Mouse (Mus musculus): Measurements from ENCODE around the gene Lcp1.

Gene Lcp1

DNA sequence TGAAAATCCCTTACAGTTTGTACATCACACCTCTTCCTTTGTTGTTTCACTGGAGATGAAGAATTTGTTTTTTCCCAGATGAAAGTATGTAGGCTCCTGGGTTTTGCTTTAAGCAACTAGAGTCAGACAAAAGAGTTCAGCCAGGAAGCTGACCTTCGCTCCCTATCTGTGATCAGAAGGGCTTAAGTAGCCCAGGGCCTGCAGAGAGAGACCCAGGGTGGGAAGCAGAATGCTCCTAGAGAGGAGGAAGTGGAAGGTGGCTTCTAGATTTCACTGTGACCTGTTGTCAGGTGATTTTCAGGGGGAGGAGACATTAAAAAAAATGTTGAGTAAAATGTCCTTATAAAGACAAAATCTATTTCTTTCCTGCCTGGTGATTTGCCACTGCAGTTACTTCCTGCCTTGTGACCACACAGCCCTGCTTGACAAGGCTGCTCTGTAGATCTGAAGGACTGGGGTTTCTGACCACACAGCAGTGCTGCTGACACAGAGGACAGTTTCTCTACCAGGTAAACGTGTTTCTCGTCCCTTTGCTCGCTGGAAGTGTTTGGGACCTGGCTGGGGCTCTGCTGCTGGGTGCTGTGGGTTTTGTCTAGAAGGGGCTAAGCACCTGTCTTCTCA is 45.6 kb downstream of the Lcp1 start:
- DNase-seq (ENCODE audit: low spot score), result no peak

GRCm38 (mm10) chr14:75177400-75177799 is 46.5 kb downstream of the Lcp1 start:
- no peak for DNase-seq (ENCODE audit: low spot score)

DNA sequence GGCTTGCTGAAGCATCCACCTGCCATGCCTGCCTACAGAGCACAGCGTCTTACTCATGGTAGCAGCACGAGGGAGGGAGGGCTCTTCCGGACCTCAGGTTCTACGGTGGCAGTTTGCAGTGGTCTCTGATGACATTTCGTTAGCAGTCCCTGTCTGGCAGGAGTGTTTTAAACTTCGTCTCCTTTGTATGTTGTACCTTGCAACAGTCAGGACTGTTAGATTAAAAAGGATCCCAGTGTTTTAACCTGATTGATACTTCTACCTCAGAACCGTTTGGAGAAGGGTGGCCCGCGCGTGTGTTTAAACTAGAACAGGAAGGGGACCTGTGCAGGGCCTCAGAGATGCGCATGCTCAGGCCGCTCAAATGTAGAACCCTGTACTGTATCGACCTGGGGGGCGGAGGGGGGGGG is 47.5 kb downstream of the Lcp1 start:
- no peak for DNase-seq (ENCODE audit: low spot score)

DNA sequence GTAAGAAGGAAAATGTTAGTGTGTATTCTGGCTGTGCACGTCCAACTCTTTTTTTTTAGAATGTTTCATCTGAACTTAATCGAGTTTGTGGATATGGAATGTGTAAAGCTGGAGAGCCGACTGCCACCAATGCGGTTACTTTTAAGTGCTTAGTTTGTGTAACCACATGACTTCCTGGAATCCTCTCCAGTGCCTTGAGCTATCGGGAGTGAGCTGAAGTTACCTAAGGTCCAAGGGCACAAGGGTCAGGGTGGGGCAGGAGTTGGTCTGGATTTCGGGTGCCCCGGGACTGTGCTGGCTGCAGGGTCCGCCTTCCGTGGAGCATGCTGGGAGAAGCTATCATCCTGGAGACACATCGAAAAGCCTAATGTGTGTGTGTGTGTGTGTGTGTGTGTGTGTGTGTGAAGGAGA is 47.9 kb downstream of the Lcp1 start:
- no peak for DNase-seq (ENCODE audit: low spot score)

DNA sequence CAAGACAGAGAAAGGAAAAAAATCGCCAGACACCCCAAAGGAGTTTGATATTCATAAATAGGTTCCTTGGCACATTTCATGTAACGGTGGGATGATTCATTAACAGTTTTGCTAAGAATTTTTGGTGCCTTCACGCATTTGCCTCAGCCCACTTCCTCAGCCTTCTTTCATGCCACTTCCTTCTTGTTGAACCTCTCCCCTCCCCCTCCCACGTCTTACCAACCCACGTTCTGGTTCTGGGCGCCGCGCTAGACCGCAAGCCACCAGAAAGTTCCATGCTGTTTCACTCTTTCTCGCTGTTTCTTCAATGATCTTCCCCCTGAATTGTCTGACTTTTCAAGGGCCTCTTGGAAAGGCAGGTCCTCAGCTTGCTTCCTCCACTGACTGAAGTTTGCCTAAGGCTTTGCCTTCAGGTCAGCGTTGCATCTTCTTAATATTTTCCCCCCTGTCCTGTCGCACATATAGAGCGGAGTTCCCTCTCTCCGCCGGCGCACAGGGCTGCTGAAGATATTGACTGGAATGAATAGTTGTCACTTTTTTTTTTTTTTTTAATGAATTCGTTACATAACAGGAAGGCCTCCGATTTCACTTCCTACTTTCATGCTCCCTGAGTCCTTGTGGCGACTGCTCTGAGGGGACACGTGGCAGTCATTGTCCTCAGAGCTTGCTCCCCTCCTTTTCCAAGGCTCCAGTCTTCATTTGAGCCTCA is 48.5 kb downstream of the Lcp1 start:
- DNase-seq (ENCODE audit: low spot score), result no peak

- no peak for DNase-seq (ENCODE audit: low spot score)
Observed at GRCm38 (mm10) chr14:75180551-75180978, 49.7 kb downstream of the Lcp1 start.

- no peak for DNase-seq (ENCODE audit: low spot score)
Observed at GRCm38 (mm10) chr14:75181062-75181935, 50.4 kb downstream of the Lcp1 start.

DNA sequence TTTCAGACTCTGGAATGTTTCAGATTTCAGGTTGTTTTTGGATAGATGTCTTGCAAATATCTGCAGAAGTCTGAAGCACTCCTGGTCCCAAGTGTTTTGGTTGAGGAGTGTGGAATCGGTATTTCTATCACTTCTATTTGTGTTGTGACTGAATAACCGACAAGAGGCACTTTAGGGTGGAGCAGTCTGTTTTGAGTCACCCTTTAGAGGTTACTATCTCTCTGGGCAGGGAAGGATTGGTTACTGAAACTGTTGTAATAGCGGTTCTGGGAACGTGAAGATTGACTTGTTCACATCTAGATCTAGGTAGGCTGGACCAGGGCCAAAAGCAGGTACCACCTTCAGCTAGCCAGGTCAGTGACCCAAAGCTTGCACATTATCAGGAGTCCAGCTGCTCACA is 51.5 kb downstream of the Lcp1 start:
- no peak for DNase-seq (ENCODE audit: low spot score)

GRCm38 (mm10) chr14:75182831-75183230 is 51.9 kb downstream of the Lcp1 start:
- no peak for DNase-seq (ENCODE audit: low spot score)

- no peak for DNase-seq (ENCODE audit: low spot score)
Observed at GRCm38 (mm10) chr14:75184069-75184790, 53.3 kb downstream of the Lcp1 start.

GRCm38 (mm10) chr14:75185796-75186594 is 55.1 kb downstream of the Lcp1 start:
- DNase-seq (ENCODE audit: low spot score), result no peak

GRCm38 (mm10) chr14:75186858-75187415 is 56.0 kb downstream of the Lcp1 start:
- DNase-seq (ENCODE audit: low spot score), result no peak

- DNase-seq (ENCODE audit: low spot score), result no peak
Observed at GRCm38 (mm10) chr14:75188521-75188920, 57.6 kb downstream of the Lcp1 start.

- no peak for DNase-seq (ENCODE audit: low spot score)
Observed at GRCm38 (mm10) chr14:75189031-75189430, 58.1 kb downstream of the Lcp1 start.

GRCm38 (mm10) chr14:75190683-75191082 is 59.8 kb downstream of the Lcp1 start:
- DNase-seq (ENCODE audit: low spot score), result no peak

DNA sequence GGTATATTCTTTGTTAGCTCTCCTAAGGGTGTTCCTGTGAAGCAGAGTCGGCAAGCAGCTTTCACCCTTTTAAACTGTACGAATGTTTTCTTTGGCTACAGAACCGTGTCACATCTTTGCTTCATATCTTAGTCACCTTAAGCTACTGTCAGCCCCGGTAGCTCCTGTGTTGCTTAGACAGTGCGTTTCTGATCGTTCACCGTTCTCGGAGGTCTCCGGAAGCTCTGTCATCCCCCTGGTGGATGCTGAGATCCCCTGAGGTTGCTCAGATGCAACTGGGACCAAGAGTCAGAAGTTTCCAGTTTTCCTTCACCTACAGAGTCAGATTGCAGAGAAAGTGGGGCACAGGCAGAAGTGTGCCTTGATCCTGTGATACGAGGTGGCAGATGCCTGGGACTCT is 61.5 kb downstream of the Lcp1 start:
- DNase-seq (ENCODE audit: low spot score), result no peak

GRCm38 (mm10) chr14:75192858-75193257 is 62.0 kb downstream of the Lcp1 start:
- DNase-seq (ENCODE audit: low spot score), result no peak

DNA sequence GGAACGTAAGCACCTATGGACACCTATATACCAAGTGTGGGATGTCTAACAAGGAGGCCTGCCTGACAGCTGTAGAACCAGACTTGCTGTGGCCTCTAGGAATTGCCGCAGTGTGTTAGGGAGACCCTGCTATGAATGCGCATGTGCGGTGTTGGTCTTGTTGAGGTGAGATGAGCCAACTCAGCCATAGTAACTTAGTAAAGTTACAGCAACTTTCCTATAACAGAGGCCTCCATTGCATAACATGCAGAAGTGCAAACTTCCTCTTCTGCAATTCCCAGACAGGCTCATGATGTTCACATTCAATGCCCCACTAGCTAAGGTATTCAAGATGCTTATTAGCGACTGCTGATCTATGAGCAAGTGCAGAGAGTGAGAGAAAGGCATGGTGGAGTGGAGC is 64.6 kb downstream of the Lcp1 start:
- DNase-seq (ENCODE audit: low spot score), result no peak

- DNase-seq (ENCODE audit: low spot score), result no peak
Observed at GRCm38 (mm10) chr14:75197027-75197426, 66.1 kb downstream of the Lcp1 start.

DNA sequence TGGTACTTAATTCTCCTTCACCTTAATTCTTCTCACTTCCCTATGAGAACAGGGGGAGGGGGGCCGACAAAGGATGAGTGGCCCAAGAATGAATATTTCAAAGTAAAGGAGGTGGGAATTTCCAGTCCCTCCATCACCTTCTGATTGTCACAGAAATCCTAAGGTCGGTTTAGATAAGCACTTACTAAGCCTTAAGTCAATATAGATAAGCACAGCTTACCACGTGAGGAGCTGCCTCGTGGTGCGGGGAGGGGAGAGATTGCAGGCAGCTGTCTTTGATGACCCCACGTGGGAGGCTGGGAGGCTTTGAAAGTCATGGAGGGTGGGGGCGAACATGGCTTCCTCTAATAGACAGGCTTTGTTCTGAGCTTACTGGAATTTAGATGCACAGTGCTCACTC is 66.8 kb downstream of the Lcp1 start:
- no peak for DNase-seq (ENCODE audit: low spot score)
